Mouse (Mus musculus) thymus, postnatal 0 days (tissue): ENCODE results near the gene Maml2. TPM values are rescaled to one million over a fixed set of nuclear protein-coding genes. Genes with fewer than 3 reads are reported as not detected.
A peak's percentile ranks its signal among the peaks of the same experiment; 100 is the strongest.

Experiments used
- DNase-seq: peaks from one replicate; pipeline ENCODE4 v3.0.0-alpha.2; 2015; ENCODE audit warnings: low spot score
- polyA plus RNA-seq: library from polyadenylated mRNA; unstranded; fragments of >200 nt; fragmentation: Nextera tagmentation; extraction: Ambion mirVana; gene quantifications from 2 replicates; pipeline ENCODE4 v1.2.1, GENCODE M21; 2015

Maml2 gene
- polyA plus RNA-seq, 1 experiment from 2014 or later: 7.8 TPM

GRCm38 (mm10) chr9:13309807-13310206 lies 12.1 kb downstream of the Maml2 start:
- DNase-seq: no peak

- no peak for DNase-seq
Observed at GRCm38 (mm10) chr9:13310236-13310635, 12.5 kb downstream of the Maml2 start.

DNA sequence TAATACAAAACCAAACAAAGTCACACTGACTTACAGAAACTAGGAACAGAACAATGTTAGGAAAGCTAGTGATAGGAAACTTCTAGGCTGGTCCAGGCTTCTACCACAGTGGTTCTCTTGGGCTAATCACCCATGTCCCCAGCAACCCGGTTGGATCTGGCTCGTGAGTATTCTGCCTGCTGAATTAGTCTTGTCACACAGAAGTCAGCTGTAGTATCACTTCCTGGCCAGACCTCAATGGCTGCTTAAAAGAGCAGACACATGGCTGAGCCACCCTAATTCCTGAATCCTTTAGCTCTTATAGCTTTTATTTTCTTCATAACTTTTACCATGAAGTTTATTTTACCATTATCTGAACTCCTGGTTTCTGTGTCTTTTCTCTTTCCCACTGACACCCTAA lies 13.3 kb downstream of the Maml2 start:
- no peak for DNase-seq

- no peak for DNase-seq
Observed at GRCm38 (mm10) chr9:13313923-13314322, 16.2 kb downstream of the Maml2 start.

- no peak for DNase-seq
Observed at GRCm38 (mm10) chr9:13314577-13315004, 16.8 kb downstream of the Maml2 start.

DNA sequence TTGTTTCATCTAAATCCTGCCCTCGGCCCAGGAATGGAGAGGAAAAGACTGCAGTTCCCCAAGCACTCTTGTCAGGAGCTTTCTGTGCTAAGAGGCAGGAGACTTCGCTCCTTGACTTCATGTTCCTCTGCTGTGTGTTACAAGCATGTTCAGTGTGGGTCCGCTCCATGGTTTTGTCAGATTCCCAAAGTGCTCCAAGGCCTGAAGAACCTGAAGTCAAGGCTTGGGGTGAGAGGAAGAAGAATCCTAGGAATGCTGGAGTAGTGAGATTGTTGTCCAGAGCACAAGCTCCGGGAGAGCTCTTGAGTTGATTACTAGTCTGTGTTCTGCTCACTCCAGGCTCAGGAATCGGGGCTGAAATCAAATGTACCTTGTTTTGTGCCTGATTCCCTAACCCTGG lies 17.6 kb downstream of the Maml2 start:
- no peak for DNase-seq

- DNase-seq: no peak
Observed at GRCm38 (mm10) chr9:13319566-13319965, 21.8 kb downstream of the Maml2 start.

DNA sequence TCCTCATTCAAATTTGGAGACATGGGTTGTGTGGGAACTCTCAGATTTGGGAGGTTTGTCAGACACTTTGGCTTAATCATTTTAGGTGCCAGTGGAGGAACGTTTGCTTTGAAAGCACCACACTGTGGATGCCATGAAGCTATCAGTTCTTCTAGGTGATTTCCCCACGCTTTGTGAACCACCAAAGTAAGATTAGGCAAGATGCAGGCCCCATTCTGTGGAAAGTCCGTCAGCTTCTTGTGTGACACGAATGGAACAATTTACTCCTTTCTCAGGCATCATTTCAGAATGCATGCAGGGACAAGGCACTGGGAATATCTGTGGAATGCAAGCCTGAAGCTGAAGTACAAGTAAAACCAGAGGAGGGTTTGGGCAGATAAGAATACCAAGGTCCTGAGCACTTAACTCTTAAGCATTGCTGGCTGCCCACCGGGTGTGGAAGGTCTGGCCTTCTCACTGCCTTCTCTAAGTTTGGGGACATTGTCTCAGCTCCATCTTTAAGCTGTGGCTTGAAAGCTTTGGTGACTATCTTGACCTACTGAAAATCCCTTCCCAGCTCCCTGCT lies 23.1 kb downstream of the Maml2 start:
- no peak for DNase-seq

DNA sequence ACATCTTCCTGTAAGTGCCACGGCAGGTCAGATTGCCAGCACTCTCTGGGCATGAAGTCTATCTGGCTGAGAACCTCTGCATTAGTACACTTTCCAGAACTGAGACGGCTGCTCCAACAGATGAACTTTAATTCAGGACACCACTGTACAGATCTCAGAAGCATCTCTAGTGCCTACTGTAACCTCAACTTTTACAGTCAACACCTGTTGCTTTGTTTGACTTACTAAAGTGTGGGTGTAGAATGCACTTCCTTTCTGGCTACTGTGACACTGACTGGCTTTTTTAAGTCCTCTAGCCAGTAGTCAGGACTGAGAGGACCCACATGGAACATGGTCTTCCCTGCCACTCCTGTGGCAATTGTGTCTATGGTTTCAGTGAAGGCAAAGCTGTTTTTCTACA lies 25.3 kb downstream of the Maml2 start:
- peak; percentile 66 for DNase-seq

GRCm38 (mm10) chr9:13323612-13324011 lies 25.9 kb downstream of the Maml2 start:
- DNase-seq: peak; percentile 59

GRCm38 (mm10) chr9:13414230-13414766 lies 116.5 kb downstream of the Maml2 start:
- no peak for DNase-seq

DNA sequence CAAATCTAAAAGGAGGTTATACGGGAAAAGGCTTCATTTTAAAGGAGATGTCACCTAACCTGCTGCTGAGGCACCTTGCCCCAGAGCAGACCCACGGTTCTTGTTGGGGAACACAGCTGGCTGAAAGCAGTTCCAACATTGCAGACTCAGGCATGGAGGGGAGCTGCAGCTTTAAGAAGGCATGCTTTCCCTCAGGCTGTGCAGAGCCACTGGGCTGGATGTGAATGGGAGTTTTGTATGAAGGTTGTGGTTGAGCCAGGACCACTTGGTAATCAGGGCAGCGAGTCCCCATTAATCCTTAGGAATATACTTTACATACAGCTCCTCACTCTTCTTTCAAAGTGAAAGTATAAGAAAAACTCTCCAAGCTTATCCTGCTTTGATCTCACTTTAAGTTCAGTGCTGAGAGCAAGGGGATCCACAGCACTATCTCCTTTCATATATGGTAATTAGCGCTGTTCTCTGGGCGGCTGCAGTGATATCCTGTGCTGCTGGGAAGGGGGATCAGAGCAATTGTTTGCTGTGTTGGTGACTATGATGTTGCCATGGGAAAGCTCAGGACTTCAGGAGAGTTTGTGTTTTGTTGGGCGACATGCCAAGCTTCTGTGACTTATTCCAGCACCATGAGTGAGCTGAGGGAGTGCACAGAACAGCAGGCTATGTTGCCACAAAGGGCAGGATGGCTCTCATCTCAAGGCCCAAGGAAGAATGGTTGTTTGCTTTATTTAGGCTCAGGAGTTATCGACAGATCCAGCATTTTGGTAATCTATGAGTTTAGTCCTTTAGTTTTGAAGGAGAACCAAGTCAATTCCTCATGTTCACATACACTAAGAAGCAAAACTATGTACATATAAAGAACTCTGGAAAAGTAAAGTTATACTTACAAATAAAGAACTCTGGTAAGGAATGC lies 127.5 kb downstream of the Maml2 start:
- peak; percentile 23 for DNase-seq

DNA sequence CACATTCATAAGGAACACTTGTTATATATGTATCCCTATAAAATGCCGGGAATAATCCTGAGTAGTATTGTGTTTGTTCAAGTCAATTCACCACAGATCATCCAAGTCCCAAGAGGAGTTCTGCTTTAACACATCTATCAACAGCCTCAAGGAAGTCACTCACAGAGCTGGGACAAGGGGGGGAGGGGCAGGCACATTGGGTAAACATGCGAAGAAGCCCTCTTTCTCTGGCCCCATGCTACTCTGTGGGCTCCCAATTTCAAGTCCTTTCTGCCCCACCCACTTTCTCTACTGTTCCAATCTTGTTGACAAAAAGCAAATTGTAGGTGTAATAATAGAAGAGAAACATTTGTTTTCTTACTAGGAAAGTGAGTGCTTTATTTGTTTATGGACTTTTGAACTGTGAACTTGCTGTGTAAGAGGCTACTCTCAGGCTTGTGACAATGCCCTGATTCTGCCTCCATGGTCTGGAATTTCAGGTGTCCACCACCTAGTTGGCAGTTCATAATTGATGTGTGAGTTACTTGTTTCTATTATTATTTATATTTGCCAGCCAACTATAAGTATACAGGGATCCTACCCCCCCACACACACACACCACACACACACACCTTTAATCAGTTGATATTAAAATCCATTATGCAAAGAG lies 131.8 kb downstream of the Maml2 start:
- no peak for DNase-seq

GRCm38 (mm10) chr9:13430302-13430701 lies 132.5 kb downstream of the Maml2 start:
- no peak for DNase-seq

GRCm38 (mm10) chr9:13430744-13431143 lies 133.0 kb downstream of the Maml2 start:
- DNase-seq: no peak

DNA sequence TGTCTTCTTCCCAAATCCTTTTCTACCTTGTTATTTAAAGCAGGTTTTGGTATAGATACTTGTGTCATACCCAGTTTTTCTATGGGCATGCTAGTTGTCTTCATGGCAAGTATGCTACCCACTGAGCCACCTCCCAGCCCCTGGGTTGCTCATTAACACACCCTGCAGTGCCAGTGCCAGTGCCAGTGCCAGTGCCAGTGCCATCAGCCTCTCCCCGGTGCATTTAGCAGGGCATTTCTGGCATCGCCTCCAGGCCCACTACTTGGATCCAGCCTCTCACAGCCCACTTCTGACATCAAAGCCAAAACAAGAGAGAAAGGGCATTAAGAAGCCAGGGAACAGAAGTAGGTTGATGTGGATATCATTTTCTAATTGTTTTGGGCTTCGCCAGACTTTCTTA lies 133.9 kb downstream of the Maml2 start:
- no peak for DNase-seq

DNA sequence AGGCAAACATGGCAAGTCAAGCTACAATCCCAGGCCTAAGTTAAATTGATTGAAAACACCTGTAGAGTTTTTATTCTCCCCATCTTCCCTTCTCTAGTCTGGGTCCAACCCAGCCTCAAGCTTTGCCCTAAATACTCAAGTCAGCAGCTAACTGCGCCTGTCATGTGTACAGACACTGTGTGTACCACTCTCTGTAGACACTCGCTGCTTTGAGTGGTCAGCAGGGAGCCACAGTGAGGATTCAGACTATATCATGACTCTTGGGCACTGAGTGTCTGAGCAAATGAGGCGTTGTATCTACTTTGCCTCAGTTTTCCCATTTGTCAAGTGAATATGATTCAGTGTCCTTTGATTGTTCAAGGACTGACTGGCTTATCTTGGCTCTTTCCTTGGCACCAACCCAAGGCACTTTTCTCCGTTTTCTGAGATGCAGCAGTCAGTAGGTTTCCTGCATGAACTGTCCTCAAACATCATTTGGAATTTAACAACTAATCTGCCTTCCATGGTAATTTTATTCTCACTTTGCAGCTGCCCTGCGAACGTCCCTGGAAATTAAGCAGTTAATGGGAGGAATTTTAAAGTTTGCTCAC lies 135.8 kb downstream of the Maml2 start:
- no peak for DNase-seq

GRCm38 (mm10) chr9:13440911-13441310 lies 143.2 kb downstream of the Maml2 start:
- DNase-seq: no peak

DNA sequence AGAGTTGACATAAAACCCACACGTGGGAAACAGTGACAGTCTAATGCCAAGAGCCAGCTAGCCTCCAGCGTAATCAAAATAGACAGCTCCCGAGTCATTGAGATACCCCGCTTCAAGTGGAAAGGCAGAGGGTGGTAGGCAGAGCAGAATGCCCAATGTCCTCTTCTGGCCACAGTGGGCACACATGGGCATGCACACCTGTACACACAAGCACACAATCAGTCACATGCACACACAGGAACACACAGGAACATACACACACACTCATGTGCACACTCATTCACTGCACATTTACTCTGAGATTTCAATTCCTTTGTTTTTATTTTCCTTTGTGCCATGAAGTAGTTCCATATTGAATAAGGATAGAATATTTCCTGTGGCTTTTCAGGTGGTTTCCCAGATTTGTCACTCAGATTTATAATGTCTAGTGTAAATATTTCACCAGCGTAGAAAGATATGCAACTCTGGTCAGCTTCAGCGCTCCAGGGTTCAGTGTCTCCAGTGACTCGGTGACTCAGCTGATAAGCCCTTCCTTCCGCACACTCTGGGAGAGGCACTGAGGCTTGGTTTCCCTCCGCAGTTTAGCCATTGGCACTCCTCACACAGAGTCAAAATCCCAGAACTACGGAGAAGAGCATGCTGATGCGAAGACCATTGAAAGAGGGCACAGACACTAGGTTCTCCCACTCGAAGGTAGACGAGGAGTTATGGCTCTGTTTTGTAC lies 144.4 kb downstream of the Maml2 start:
- DNase-seq: no peak

- DNase-seq: peak; percentile 81
Observed at GRCm38 (mm10) chr9:13443484-13444211, 145.9 kb downstream of the Maml2 start.
